Mouse (Mus musculus): ENCODE results near the gene Kcnmb3. TPM values are rescaled to one million over a fixed set of nuclear protein-coding genes. Genes with fewer than 3 reads are reported as not detected.
A peak's percentile ranks its signal among the peaks of the same experiment; 100 is the strongest.

The Kcnmb3 gene
- total RNA-seq (2018; cell fraction: chromatin; rRNA removed), result not detected
- total RNA-seq (2018; cell fraction: cytosol; rRNA removed), result not detected
- total RNA-seq (2018; cell fraction: nucleus; rRNA removed), result not detected
- polyA plus RNA-seq (2018), result not detected in 3 replicates

DNA sequence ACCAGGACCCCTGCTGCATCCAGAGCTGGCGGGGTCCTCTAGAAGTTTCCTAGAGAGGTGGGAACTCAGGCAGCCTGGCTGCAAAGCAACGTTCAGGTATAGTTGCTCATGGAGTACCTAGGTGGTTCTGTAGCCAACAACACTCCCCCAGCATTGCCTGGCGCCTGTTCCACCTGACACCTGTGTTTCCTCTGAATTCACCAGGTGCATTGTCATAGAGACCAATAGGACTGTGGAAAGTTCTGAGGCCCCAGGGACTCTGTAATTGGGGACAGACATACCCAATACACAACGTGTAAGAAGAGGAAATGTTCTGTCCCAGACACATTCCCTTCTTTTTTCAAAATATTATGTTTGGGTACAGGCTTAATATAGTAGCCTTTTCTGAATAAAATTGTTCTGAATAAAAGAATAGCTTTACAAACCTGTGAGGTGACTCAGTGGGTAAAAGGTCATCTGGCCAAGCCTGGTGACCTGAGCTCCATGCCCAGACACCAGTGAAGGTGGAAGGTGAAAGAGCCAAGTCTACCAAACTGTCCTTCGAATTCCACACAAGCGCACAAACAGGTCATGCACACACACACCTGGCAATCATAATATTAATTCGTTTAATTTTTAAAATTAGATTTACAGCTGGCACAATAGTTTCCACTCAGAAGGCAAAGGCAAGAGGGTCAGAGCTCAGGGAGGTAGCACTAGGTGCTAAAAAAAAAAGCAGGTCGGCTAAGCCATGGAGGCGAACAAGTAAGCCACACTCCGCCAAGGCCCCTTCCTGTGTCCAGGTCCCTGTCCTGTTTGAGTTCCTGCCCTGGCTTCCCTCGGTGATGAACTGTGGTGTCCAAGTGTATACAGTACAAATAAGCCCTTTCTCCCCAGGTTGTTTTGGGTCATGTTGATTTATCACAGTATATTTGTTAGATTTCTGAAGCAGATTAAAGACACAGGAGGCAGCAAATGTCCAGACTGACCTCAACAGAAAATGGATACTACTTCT is at the start of gene Kcnmb3:
Gene Kcnmb3 (minus strand): TSS at position 135 of the 994 bp plus-strand sequence.
- Histone ChIP-seq H3K79me2 (ENCODE audit: inconsistent target) (no peaks in the 10 kb centered on the region), H3K36me3 (ENCODE audit: inconsistent target) (no peaks in the 10 kb centered on the region), H3K4me3 (ENCODE audit: inconsistent target) (no peak within 1 kb of the TSS), H3K27ac (no peak within 1 kb of the TSS)
- 82% methylated on average over 11 of the region's 11 CpGs for WGBS (ENCODE audit: missing documents)

DNA sequence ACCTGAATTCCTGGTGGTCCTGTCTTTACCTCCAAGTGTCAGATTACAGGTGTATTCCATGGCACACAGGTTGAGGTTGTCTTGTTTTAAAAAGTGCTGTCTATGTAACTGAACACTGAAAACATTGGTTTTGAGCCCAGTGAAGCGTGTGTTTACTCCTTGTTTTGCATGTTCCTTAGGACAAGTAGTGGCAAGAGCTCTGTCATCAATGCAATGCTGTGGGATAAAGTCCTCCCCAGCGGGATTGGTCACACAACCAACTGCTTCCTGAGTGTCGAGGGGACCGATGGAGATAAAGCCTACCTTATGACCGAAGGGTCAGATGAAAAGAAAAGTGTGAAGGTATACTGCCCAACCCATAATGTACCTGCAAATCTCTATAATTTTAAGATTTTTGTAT is 46.1 kb upstream of the Kcnmb3 start:
- Histone ChIP-seq H3K27ac (no peak overlapping the region), H3K4me3 (ENCODE audit: inconsistent target) (no peak overlapping the region), H3K79me2 (ENCODE audit: inconsistent target) (no peaks in the 10 kb centered on the region), H3K36me3 (ENCODE audit: inconsistent target) (peaks cover 17% of the 10 kb centered on the region; the same call in 1 of the 2 replicates)
- 97% methylated on average over 5 of the region's 5 CpGs for WGBS (ENCODE audit: missing documents)

DNA sequence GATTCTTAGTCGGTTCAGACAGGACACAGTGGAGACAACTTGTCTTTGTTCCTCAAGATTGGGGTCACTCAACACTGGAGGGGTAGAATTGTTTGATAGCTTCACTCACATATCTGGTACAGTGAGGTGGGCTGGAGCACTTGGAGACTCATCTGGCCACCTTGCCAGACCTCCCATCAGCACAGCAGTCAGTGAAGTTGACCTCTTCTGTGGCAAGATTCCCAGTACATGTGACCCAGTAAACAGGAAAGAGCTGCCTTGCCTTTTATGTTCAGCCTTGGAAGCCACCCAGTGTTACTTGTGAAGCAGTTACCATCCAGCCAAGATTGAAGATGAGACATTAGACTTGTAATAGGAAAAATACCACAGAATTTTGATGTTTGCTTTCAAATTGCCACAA is 45.5 kb upstream of the Kcnmb3 start:
- peaks cover 17% of the 10 kb centered on the region; the same call in 1 of the 2 replicates for H3K36me3 ChIP-seq (ENCODE audit: inconsistent target)
- no peak overlapping the region for H3K4me3 ChIP-seq (ENCODE audit: inconsistent target)
- WGBS (ENCODE audit: missing documents), result 71% methylated on average over 1 of the region's 1 CpGs
- no peak overlapping the region for H3K27ac ChIP-seq
- H3K79me2 ChIP-seq (ENCODE audit: inconsistent target), result no peaks in the 10 kb centered on the region

DNA sequence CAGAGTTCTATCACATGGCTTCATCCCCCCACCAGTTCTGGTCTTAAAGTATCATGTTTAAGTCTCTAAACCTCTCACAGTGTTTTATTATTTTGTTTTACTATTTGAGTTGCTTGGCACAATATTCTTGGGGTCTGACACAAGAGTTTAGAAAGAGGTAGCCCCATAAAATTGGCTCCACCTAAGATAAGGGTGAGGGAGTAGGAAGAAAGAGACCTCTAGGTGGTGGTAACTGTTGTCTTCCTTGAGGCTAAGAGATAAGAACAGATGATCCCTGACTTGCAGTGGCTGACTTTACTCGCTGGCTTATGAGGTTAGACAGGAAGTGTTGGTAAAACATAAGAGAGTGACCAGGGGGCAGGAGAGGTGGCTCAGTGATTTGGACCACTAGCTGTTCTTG is 43.7 kb upstream of the Kcnmb3 start:
- no peak overlapping the region for H3K27ac ChIP-seq
- WGBS (ENCODE audit: missing documents), result 82% methylated on average over 1 of the region's 1 CpGs
- H3K4me3 ChIP-seq (ENCODE audit: inconsistent target), result no peak overlapping the region
- H3K36me3 ChIP-seq (ENCODE audit: inconsistent target), result peaks cover 17% of the 10 kb centered on the region; the same call in 1 of the 2 replicates
- H3K79me2 ChIP-seq (ENCODE audit: inconsistent target), result no peaks in the 10 kb centered on the region

DNA sequence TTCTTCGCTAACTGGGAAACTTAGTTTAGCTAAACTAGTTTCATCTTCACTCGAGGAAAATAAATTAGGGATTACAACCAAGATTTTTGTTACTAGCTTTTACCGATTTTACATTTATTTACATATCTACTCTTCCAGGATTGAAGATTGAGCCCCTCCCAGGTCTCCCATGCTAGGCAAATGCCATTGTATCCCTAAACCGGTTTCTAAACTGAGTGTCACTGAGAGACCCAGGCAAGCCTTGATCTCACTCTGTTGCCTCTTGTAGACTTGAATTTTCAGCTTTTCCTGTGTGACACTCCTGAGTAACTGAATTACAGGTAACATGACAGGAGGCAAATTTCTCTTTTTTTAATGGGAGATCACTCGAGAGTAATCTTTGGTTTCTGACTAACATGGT is 38.0 kb upstream of the Kcnmb3 start:
- no peak overlapping the region for H3K27ac ChIP-seq
- WGBS (ENCODE audit: missing documents), result 21% methylated on average over 5 of the region's 5 CpGs
- 0 out of 2 replicates have a peak, but pooled peaks cover 11% of the 10 kb centered on the region for H3K36me3 ChIP-seq (ENCODE audit: inconsistent target)
- no peaks in the 10 kb centered on the region for H3K79me2 ChIP-seq (ENCODE audit: inconsistent target)
- peak overlapping the region; percentile 68 for H3K4me3 ChIP-seq (ENCODE audit: inconsistent target)

DNA sequence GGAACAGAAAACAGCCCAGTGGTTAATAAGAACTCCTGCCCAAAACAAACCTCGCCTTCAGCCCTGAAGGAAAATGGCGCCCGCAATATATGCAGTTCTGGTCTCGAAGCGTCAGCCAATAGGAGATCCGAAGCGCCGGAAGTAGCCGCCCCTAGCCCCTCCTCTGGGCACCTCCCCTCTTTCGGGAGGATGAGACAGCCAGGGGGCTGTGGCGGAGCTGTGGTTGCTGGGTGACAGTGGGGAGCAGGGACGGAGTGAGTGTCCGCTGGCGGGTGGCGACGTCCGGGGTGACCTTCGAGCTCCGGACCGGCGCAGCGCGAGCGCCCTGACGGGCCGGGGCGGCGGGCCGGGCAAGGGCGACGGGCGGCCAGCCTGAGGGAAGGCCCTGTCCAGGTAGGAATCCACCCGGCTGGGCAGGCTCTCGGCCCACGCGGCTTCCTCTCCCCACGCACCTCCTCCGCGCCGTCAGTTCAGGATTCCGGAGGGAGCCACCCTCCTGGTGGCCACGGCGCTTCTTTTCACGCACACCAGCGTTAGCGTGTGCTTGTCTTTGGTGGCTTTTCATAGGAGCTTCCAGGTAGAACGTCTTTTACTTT is 37.4 kb upstream of the Kcnmb3 start, which contains the start of gene Mfn1:
Gene Mfn1 (plus strand): TSS at position 163 of the 596 bp plus-strand sequence.
- Histone ChIP-seq H3K36me3 (ENCODE audit: inconsistent target) (0 out of 2 replicates have a peak, but pooled peaks cover 5% of the 10 kb centered on the region), H3K79me2 (ENCODE audit: inconsistent target) (no peaks in the 10 kb centered on the region), H3K27ac (no peak within 1 kb of the TSS), H3K4me3 (ENCODE audit: inconsistent target) (peak within 1 kb of the TSS; percentile 68)
- under 1% methylated on average over 47 of the region's 47 CpGs for WGBS (ENCODE audit: missing documents)

DNA sequence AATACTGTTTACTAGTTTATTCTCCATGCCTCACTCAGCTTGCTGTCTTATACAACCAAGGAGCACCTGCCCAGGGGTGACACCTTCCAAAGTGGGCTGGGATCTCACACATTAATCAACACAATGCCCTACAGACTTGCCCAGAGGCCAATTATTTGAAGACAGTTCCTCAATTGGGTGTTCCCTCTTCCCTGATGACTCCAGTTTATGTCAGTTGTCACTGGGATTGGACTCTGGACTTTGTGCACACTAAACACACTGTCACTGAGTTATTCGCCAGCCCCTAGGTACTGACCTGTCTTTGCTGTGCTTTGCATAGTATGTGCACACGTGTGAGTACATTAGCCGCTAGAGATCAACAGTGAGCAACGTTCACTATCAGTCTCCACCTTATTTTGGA is 35.1 kb upstream of the Kcnmb3 start:
- Histone ChIP-seq H3K4me3 (ENCODE audit: inconsistent target) (no peak overlapping the region), H3K36me3 (ENCODE audit: inconsistent target) (peaks cover 6% of the 10 kb centered on the region), H3K79me2 (ENCODE audit: inconsistent target) (no peaks in the 10 kb centered on the region), H3K27ac (no peak overlapping the region)
- 89% methylated on average over 4 of the region's 4 CpGs for WGBS (ENCODE audit: missing documents)

DNA sequence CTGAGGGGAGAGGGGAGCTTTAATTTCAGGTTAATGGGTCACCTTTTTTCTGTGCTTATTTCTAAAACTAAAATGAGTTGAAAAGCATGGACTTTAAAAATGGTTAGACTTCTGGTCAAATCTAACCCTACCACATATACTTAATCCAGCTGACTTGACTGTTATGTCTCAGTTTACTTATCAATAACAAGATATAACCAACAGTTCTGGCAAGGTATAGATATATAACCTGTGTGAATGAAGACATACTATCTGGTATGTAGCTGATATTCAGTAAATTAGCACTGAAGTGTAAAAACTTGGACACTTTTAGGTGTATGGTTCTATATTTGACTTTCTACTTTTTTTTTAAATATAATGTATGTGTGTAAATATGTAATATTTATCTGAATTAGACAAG is 21.5 kb upstream of the Kcnmb3 start:
- H3K4me3 ChIP-seq (ENCODE audit: inconsistent target), result no peak overlapping the region
- peaks cover 54% of the 10 kb centered on the region for H3K79me2 ChIP-seq (ENCODE audit: inconsistent target)
- H3K27ac ChIP-seq, result no peak overlapping the region
- H3K36me3 ChIP-seq (ENCODE audit: inconsistent target), result peaks cover 40% of the 10 kb centered on the region

DNA sequence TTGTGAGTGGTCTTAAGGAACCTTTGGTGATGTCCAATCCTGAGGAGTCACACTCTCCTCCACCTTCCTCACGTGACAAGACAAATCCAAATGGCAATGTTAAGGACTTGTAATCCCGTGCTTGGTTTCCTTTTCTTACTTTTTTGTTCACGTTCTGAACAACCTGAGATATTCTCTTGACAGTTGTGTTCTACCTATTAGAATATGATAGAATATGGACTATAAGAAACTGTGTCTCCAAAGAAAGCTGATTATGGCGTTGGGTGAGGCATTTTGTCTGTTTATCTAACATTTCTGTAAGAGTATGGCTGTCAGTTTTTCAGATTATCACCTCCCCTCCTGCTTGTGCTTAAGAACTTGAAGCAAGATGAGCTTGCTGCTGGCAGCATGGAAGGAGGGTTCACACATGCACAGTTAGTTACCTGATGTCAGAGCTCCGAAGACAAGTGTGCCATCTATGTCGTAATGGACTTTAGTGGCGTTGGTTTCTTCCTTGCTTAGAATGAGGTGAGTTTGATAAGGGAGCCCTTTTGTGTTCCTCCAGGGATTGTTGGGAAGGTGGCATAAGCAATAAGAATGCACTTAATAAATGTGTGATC is 20.8 kb upstream of the Kcnmb3 start:
- H3K79me2 ChIP-seq (ENCODE audit: inconsistent target), result peaks cover 54% of the 10 kb centered on the region
- H3K27ac ChIP-seq, result no peak overlapping the region
- 86% methylated on average over 7 of the region's 7 CpGs for WGBS (ENCODE audit: missing documents)
- no peak overlapping the region for H3K4me3 ChIP-seq (ENCODE audit: inconsistent target)
- peaks cover 33% of the 10 kb centered on the region for H3K36me3 ChIP-seq (ENCODE audit: inconsistent target)

DNA sequence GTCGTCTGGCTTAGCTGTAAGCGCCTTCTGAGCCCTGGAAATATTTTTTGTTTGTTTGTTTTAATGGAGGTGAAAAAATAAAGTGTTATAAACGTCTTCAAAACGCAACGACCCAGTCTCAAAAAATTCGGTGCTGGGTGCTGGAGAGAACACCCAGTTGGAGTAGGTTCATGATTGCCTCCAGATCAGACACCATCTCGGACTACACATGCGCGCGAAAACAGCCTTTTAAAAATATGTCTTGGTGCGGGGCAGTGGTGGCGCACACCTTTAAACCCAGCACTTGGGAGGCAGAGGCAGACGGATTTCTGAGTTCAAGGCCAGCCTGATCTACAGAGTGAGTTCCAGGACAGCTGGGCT is 19.1 kb upstream of the Kcnmb3 start:
- peak overlapping the region; percentile 85 for H3K4me3 ChIP-seq (ENCODE audit: inconsistent target)
- H3K79me2 ChIP-seq (ENCODE audit: inconsistent target), result peaks cover 53% of the 10 kb centered on the region
- H3K27ac ChIP-seq, result peak overlapping the region; percentile 66
- H3K36me3 ChIP-seq (ENCODE audit: inconsistent target), result peaks cover 18% of the 10 kb centered on the region
- 1% methylated on average over 13 of the region's 13 CpGs for WGBS (ENCODE audit: missing documents)

DNA sequence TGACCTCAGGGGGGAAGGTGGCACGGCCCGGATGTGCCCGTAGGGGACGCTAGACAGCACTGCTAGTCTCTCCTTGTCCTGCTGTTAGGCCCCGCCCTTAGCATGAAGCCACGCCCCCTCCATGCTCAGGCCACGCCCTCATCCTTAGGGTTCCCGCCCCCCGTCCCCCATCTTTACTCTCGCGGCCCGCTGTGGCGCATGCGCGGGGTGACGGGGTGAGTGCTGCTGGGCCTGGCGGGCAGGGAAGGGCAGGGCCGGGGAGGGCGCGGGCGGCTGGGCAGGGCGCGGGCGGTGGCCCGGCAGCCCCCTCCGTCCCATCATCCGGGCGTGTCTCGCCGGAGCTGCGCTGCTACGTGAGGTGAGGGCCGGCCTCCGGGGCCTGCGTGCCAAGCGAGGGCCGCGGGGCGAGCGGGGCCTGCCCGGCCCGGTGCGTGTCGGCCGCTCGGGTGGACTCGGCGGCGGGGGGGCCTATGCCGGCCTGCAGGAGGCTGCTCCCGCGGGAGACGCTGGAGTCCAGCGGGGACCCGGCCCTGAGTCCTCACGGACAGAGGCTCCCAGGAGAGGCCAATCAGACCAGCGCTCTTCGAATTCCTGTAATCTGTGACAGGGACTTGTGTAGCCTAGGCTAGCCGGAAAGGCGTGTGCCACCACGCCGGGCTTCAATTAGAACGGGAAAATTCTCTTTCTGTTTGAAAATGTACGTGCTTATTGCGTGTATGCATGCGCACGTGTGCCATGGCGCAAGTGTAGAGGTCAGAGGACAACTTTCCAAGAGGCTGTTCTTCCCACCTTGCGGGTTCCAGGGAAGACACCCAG is 18.6 kb upstream of the Kcnmb3 start:
- Histone ChIP-seq H3K36me3 (ENCODE audit: inconsistent target) (peaks cover 14% of the 10 kb centered on the region), H3K79me2 (ENCODE audit: inconsistent target) (peaks cover 48% of the 10 kb centered on the region), H3K4me3 (ENCODE audit: inconsistent target) (peak overlapping the region; percentile 85), H3K27ac (peak overlapping the region; percentile 66)
- 1% methylated on average over 66 of the region's 69 CpGs for WGBS (ENCODE audit: missing documents)

DNA sequence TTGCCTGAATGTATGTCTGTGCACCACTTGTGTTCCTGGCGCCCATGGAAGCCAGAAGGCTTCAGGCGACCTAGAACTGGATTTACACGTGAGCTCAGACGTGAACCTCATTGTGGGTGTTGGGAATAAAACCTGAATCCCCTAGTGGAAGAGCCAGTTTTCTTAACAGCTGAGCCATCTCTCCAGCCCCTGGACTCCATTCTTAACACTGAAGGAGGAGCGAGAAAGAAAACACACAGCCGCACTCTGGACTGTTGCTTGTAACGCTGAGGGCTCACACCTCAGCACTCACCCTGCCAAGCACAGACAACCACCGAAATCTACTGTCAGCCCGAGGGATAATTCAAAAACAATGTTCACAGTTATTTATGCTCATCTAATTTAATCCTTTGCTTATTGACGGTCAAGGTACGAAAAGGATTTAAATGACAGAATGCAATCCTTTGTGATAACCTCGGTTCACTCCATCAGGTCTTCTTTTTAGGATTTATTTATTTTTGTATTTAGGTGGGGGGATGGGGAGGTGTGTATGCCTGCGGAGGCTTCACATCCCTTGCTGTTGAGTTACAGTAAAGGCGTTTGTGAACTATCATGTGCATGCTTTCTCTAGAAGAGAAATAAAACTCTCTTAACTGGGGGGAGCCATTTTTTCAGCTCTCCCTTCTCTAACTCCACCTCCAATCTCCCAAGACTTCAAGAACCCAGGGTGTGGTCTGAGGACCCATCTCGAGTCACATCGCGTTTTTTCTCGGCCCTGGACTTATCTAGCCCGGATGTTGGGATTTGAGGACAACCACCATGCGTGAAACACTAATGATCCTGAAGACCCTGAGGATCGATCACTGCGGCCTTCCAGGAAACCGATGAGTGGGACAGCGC is 17.7 kb upstream of the Kcnmb3 start, which contains the start of gene Zfp639:
Gene Zfp639 (plus strand): TSS at position 764 of the 879 bp plus-strand sequence.
- Histone ChIP-seq H3K36me3 (ENCODE audit: inconsistent target) (peaks cover 5% of the 10 kb centered on the region; the same call in 1 of the 2 replicates), H3K27ac (peak within 1 kb of the TSS; percentile 66), H3K4me3 (ENCODE audit: inconsistent target) (peak within 1 kb of the TSS; percentile 85), H3K79me2 (ENCODE audit: inconsistent target) (peaks cover 39% of the 10 kb centered on the region)
- WGBS (ENCODE audit: missing documents), result 22% methylated on average over 24 of the region's 24 CpGs

DNA sequence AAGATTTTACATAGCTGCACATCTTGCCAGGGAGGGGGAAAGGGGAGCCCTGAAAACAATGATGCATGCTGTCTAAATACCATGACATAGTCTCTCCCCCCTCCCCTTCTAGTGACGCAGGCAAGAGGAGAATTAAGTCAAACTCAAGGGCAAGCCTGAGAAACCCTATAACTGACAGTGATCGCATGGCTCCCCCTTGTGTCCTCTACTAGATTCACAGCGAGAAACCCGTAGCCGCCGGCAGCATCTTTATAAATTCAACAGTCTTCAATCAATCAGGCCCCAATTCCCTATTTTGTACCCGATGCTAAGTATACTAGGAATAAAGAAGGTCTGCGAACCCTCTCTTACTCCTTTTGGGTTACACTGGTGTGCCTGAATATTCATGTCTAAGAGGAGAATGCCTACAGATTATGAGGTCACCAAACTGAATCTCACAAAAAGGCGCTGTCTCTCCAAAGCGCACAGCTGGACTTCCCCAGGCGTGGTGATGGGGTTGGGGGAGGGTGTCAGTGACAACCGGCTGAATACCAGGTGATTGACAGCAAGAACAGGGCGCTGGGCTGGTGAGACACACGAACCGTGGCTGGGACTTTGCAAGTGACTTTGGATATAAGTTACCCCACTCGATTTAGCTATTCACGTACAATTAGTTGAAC is 16.8 kb upstream of the Kcnmb3 start:
- Histone ChIP-seq H3K4me3 (ENCODE audit: inconsistent target) (no peak overlapping the region), H3K36me3 (ENCODE audit: inconsistent target) (no peaks in the 10 kb centered on the region), H3K79me2 (ENCODE audit: inconsistent target) (peaks cover 30% of the 10 kb centered on the region), H3K27ac (no peak overlapping the region)
- WGBS (ENCODE audit: missing documents), result 5% methylated on average over 17 of the region's 17 CpGs
